Mouse (Mus musculus) liver, adult 2 months (tissue): Measurements from ENCODE around the gene Pgap1.

Experiments
- CTCF ChIP-seq: fragments of 200-500 bp; IDR thresholded peaks from 2 replicates; pipeline ENCODE4 v1.5.1; 2011; ENCODE audit warnings: low read depth, low read length, control low read depth
- POLR2A ChIP-seq: fragments of 200-500 bp; IDR thresholded peaks from 2 replicates; pipeline ENCODE4 v1.6.1; 2011; ENCODE audit warnings: low read length, control low read depth; ENCODE audit not compliant: insufficient read depth; ENCODE audit errors: extremely low read depth

DNA sequence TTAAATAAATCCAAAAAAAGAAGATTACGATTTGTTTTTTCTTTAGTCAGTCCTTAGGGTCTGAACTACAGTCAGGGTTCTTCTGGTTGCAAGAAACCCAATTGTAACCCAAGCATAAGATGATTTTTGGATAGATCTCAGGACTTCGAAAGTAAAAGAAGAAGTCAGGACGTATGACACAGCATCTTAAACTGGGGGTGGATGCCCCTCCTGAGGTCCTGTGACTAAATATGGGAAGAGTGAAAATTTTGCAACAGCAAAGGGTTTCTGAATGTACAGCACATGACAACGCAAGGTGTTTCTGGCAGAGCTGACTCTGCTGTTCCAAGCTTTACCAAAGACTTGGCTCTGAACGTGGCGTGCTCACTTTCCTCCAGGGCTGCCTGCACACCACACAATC, 6.4 kb upstream of the Pgap1 start:
- TF ChIP-seq CTCF (no peak), POLR2A (no peak)
